Mouse (Mus musculus) R1 (cell line): ENCODE measurements around the gene Ep400.
"Not testable (repeated sequence)": the region's sequence is repeated elsewhere in the genome, so short reads cannot be mapped to it uniquely, and the experiment has no call there.

ENCODE experiments used
- DNase-seq: peaks from one replicate; pipeline ENCODE4 v3.0.0-alpha.2; 2018; ENCODE audit warnings: low read depth, low spot score

Ep400 gene

GRCm38 (mm10) chr5:110779998-110780760, 9.7 kb upstream of the Ep400 start, which contains the start of gene Pus1:
Pus1 (minus strand) TSS chr5:110780659.
- DNase-seq = peak; percentile 89

GRCm38 (mm10) chr5:110779276-110779997, 8.9 kb upstream of the Ep400 start:
- DNase-seq = no peak

- no peak for DNase-seq
Observed at GRCm38 (mm10) chr5:110778263-110778662, 7.7 kb upstream of the Ep400 start.

GRCm38 (mm10) chr5:110776141-110776540, 5.6 kb upstream of the Ep400 start:
- no peak for DNase-seq

GRCm38 (mm10) chr5:110774511-110774910, 4.0 kb upstream of the Ep400 start:
- no peak for DNase-seq

- DNase-seq = not testable (repeated sequence)
Observed at GRCm38 (mm10) chr5:110772945-110773344, 2.4 kb upstream of the Ep400 start.

GRCm38 (mm10) chr5:110770031-110770445, 479 bp downstream of the Ep400 start:
- DNase-seq = peak; percentile 59

GRCm38 (mm10) chr5:110769272-110769671, 1.2 kb downstream of the Ep400 start:
- no peak for DNase-seq

- no peak for DNase-seq
Observed at GRCm38 (mm10) chr5:110763890-110764289, 6.6 kb downstream of the Ep400 start.

GRCm38 (mm10) chr5:110745021-110745420, 25.5 kb downstream of the Ep400 start:
- no peak for DNase-seq

- no peak for DNase-seq
Observed at GRCm38 (mm10) chr5:110739496-110740275, 30.8 kb downstream of the Ep400 start.

GRCm38 (mm10) chr5:110735606-110736005, 34.9 kb downstream of the Ep400 start:
- DNase-seq = no peak

GRCm38 (mm10) chr5:110733231-110733823, 37.2 kb downstream of the Ep400 start:
- DNase-seq = no peak

- DNase-seq = no peak
Observed at GRCm38 (mm10) chr5:110731227-110731626, 39.3 kb downstream of the Ep400 start.

- DNase-seq = no peak
Observed at GRCm38 (mm10) chr5:110727850-110728249, 42.7 kb downstream of the Ep400 start.

GRCm38 (mm10) chr5:110723543-110723942, 47.0 kb downstream of the Ep400 start:
- no peak for DNase-seq

- DNase-seq = not testable (repeated sequence)
Observed at GRCm38 (mm10) chr5:110721463-110721862, 49.1 kb downstream of the Ep400 start.

GRCm38 (mm10) chr5:110711455-110711854, 59.1 kb downstream of the Ep400 start:
- no peak for DNase-seq

- no peak for DNase-seq
Observed at GRCm38 (mm10) chr5:110709256-110709655, 61.3 kb downstream of the Ep400 start.

- no peak for DNase-seq
Observed at GRCm38 (mm10) chr5:110704004-110704403, 66.5 kb downstream of the Ep400 start.

GRCm38 (mm10) chr5:110698617-110699016, 71.9 kb downstream of the Ep400 start:
- DNase-seq = no peak

- no peak for DNase-seq
Observed at GRCm38 (mm10) chr5:110682041-110682440, 88.5 kb downstream of the Ep400 start.
